Mouse (Mus musculus) lung, embryonic 16.5 days (tissue): Measurements from ENCODE around the gene Gdf10. TPM values are rescaled to one million over a fixed set of nuclear protein-coding genes. Genes with fewer than 3 reads are reported as not detected.

Experiments used
- ATAC-seq: fragments of 200-750 bp; cut with Nextera tagmentation; 2 replicates; pipeline ENCODE4 v1.8.0; 2017; ENCODE audit warnings: low read depth, mild to moderate bottlenecking, moderate library complexity
- H3K27ac ChIP-seq: fragments of 300-500 bp; sonication (generic); 2 replicates; pipeline ENCODE4 v1.5.1; 2014; ENCODE audit warnings: mild to moderate bottlenecking, control low read depth, low read length
- H3K27me3 ChIP-seq: fragments of 300-500 bp; sonication (generic); 2 replicates; pipeline ENCODE4 v1.6.1; 2014; ENCODE audit warnings: low read depth, low read length, mixed read lengths; ENCODE audit not compliant: control insufficient read depth, insufficient read depth
- H3K36me3 ChIP-seq: fragments of 300-500 bp; sonication (generic); 2 replicates; pipeline ENCODE4 v1.6.1; 2014; ENCODE audit warnings: low read length; ENCODE audit not compliant: control insufficient read depth, insufficient read depth
- H3K4me1 ChIP-seq: fragments of 300-500 bp; sonication (generic); replicated peaks from 2 replicates; pipeline ENCODE4 v1.6.1; 2014; ENCODE audit warnings: low read length, mixed read lengths; ENCODE audit not compliant: control insufficient read depth, insufficient read depth
- H3K4me2 ChIP-seq: fragments of 300-500 bp; sonication (generic); 2 replicates; pipeline ENCODE4 v1.6.1; 2014; ENCODE audit warnings: low read depth, low read length, control low read depth
- H3K4me3 ChIP-seq: fragments of 300-500 bp; sonication (generic); 2 replicates; pipeline ENCODE4 v1.5.1; 2014; ENCODE audit warnings: mild to moderate bottlenecking, low read length, control low read depth
- H3K9ac ChIP-seq: fragments of 300-500 bp; sonication (generic); 2 replicates; pipeline ENCODE4 v1.6.1; 2014; ENCODE audit warnings: low read length, control low read depth
- H3K9me3 ChIP-seq: fragments of 300-500 bp; sonication (generic); 2 replicates; pipeline ENCODE4 v1.6.1; 2016; ENCODE audit warnings: low read length; ENCODE audit not compliant: control insufficient read depth
- WGBS: fragments of 180-500 bp; shearing (Covaris S2); extraction: QIAGEN DNeasy Blood & Tissue Kit; methylation state at CpG from one replicate; pipeline ENCODE4 v1.1.7; 2014; 5-methylcytosine and 5-hydroxymethylcytosine counted together
- polyA plus RNA-seq: library from polyadenylated mRNA; unstranded; fragments of >200 nt; fragmentation: Nextera tagmentation; extraction: Ambion mirVana; gene quantifications from 2 replicates; pipeline ENCODE4 v1.2.1, GENCODE M21; 2015

Gene Gdf10
- polyA plus RNA-seq, 1 experiment from 2014 or later, result 7.7 TPM

DNA sequence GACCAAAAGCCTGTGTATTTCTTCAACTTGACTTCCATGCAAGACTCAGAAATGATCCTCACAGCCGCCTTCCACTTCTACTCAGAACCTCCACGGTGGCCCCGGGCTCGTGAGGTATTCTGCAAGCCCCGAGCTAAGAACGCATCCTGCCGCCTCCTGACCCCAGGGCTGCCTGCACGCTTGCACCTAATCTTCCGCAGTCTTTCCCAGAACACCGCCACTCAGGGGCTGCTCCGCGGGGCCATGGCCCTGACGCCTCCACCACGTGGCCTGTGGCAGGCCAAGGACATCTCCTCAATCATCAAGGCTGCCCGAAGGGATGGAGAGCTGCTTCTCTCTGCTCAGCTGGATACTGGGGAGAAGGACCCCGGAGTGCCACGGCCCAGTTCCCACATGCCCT, 8.5 kb downstream of the Gdf10 start:
- Histone ChIP-seq H3K36me3 (no peaks in the 10 kb centered on the region), H3K4me1 (no peaks in the 10 kb centered on the region), H3K27ac (no peak overlapping the region), H3K9me3 (no peaks in the 10 kb centered on the region), H3K27me3 (peaks cover 26% of the 10 kb centered on the region), H3K4me2 (no peak overlapping the region), H3K9ac (no peak overlapping the region), H3K4me3 (no peak overlapping the region)
- ATAC-seq, result no peak
- 27% methylated on average over 17 of the region's 17 CpGs for WGBS

DNA sequence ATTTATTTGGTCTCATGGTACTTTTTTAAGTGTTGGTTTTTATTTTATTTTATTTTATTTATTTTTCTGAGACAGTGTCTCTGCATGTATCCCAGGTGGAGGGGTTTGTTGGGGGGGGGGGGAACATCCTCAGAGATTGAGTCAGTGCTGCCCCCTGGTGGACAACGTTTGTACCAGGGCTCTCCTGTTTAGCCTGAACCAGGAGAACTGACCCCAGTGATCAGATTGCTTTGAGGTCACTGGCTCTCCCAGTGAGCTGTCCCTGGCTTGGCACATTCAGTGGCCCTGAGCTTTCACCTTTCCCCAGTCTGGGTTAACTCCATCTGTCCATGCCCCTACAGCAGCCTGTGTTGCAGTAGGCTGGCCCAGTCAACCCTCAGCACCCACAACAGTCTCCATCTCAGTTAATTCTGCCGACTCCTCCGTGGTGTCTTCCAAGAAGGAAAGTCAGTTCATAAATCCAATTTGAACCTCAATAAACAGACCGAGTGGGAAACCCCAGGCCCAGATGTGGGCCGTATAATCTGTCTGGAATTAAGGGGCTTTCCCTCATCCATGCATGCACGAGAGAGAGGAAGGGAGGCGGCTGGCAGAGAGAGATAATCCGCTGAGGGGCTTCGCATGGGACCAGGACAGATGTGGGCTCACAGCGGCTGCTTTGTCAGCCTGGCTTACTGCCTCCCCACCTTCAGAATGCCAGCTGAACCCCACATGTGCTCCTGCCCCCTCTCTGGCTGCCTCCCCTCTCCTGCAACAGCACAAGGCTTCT, 9.7 kb downstream of the Gdf10 start:
- ATAC-seq, result peak; percentile 41; the same call in 1 of the 2 replicates
- no peak overlapping the region for H3K4me2 ChIP-seq
- H3K4me3 ChIP-seq, result no peak overlapping the region
- no peaks in the 10 kb centered on the region for H3K36me3 ChIP-seq
- no peak overlapping the region for H3K27ac ChIP-seq
- no peaks in the 10 kb centered on the region for H3K4me1 ChIP-seq
- WGBS, result 55% methylated on average over 10 of the region's 10 CpGs
- no peak overlapping the region for H3K9ac ChIP-seq
- no peaks in the 10 kb centered on the region for H3K9me3 ChIP-seq
- H3K27me3 ChIP-seq, result peaks cover 26% of the 10 kb centered on the region

DNA sequence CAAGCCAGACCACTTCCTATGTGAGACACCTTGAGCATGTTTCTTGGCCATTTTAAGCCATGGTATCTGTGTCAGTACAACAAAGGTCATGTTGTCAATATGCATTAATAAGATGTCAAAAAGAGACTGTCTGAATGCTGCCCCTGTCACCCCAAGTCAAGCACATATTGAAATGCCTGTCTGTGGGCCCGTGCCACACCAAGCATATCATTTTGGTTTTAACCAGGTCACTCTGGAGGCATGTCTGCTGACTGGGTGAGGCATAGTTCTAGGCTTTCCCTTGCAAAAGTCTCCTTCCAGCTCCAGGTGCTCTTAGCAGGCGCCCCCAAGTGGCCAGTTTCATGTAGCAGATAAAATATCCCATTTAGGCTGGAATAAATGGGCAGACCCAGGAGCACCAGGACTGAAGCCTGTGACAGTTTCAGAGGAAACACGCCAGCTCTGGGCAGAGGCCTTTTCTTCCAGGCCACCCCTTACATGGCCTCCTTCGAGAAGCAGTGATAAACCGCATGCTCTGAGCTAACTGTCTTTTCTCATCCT, 10.5 kb downstream of the Gdf10 start:
- Histone ChIP-seq H3K36me3 (no peaks in the 10 kb centered on the region), H3K9ac (no peak overlapping the region), H3K4me2 (no peak overlapping the region), H3K4me1 (no peaks in the 10 kb centered on the region), H3K27ac (no peak overlapping the region), H3K27me3 (peaks cover 26% of the 10 kb centered on the region), H3K4me3 (no peak overlapping the region), H3K9me3 (no peaks in the 10 kb centered on the region)
- ATAC-seq, result no peak; the same call in 1 of the 2 replicates
- 35% methylated on average over 5 of the region's 5 CpGs for WGBS

DNA sequence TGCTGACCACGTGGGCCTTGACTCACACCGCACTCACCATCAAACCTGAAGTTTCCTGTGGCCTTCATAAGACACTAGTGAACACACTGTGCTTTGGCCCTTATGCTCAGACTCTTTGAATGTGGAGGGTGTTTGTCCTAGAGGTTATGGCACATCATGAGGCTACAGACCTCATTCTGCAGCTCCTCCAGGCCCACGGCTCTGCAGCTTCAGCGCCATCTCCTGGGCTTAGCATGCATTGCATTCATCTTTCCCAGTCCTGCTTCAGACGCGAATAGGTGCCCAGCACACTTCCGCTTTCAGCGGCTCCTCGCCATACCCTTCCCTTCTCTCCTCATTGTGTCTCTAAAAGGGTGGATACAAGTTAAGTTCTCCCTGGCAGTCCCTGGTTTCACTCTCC, 15.7 kb downstream of the Gdf10 start:
- ATAC-seq, result peak; percentile 45; the same call in 1 of the 2 replicates
- peak overlapping the region; percentile 24; the same call in 1 of the 2 replicates for H3K4me3 ChIP-seq
- H3K27me3 ChIP-seq, result peaks cover 3% of the 10 kb centered on the region; the same call in 1 of the 2 replicates
- peak overlapping the region; percentile 33 for H3K4me2 ChIP-seq
- whole genome bisulfite sequencing, result 31% methylated on average over 9 of the region's 9 CpGs
- H3K9me3 ChIP-seq, result no peaks in the 10 kb centered on the region
- no peaks in the 10 kb centered on the region for H3K36me3 ChIP-seq
- H3K27ac ChIP-seq, result no peak overlapping the region
- H3K9ac ChIP-seq, result 0 out of 2 replicates have a peak overlapping the region, but pooled peaks have one; percentile 37
- no peaks in the 10 kb centered on the region for H3K4me1 ChIP-seq

DNA sequence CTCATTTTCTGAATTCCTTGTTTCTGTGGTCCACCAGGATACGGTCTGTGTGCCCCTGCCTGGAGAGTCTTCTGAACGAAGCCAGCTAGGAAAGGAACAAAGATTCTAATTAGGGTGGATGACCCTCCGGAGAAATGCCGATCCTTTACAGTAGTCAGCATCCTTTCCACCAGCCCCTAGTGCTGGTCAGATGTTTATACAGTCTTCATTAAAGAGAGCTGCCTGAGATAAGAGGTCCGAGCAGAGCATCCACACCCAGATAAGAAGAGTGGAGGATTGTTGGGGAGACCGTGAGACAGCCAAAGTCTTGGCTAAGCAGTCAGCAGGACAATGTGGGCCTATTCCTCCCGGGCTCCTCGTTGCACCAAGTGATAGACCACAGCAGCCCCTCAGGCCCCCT, 17.4 kb downstream of the Gdf10 start, which contains the start of gene Gdf2:
Gdf2 (plus strand) TSS at position 301 of the 400 bp plus-strand sequence.
- 26% methylated on average over 8 of the region's 8 CpGs for WGBS

DNA sequence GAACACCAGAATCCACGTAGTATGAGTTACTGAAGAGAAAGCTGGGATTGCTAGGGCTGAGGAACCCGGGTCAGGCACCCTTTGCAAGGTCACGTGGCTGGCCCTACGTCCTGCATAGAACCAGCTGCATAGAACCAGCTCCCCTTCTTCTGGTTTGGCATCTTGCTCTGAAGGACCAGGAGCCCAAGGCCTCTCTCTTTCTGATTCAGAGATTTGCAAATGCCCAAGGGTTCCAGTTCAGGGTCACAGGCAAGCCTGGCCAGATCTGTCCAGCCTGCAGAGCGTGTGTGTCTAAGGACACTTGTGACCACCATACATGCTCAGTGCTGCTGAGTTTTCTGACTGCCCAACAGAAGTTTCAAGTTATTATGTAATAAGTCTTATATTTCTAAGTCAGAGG, 18.8 kb downstream of the Gdf10 start:
- no peak for ATAC-seq
- Histone ChIP-seq H3K4me2 (no peak overlapping the region), H3K27me3 (no peaks in the 10 kb centered on the region), H3K36me3 (no peaks in the 10 kb centered on the region), H3K9me3 (no peaks in the 10 kb centered on the region), H3K27ac (no peak overlapping the region), H3K9ac (no peak overlapping the region), H3K4me1 (no peaks in the 10 kb centered on the region), H3K4me3 (no peak overlapping the region)
- WGBS, result 58% methylated on average over 5 of the region's 5 CpGs

More for the DNA sequence above, 17.4 kb downstream of the Gdf10 start, which contains the start of gene Gdf2:
- H3K4me3 ChIP-seq, result no peak within 1 kb of the TSS
- H3K36me3 ChIP-seq, result no peaks in the 10 kb centered on the region
- no peaks in the 10 kb centered on the region for H3K9me3 ChIP-seq
- H3K4me1 ChIP-seq, result no peaks in the 10 kb centered on the region
- H3K27me3 ChIP-seq, result no peaks in the 10 kb centered on the region; the same call in 1 of the 2 replicates
- no peak for ATAC-seq
- no peak within 1 kb of the TSS for H3K4me2 ChIP-seq
- H3K9ac ChIP-seq, result no peak within 1 kb of the TSS
- no peak within 1 kb of the TSS for H3K27ac ChIP-seq

DNA sequence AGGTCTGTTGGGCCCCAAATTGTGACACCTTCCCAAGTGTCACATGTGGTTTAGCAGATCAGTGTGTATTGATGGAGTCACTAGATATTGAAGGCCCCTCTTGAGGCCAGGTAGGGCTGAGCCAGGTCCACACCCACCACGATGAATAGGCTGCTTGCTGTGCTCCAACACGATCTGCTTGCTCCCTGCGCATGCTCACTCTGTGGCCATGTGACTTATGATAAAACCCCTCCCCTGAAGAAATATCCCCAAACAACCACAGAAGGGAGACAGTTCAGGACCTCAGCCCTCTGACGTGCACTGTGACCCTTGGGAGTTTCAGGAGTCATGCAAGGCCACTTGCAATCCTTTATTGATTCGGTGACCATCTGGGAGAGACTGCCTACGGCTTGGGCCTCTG, 22.7 kb downstream of the Gdf10 start:
- Histone ChIP-seq H3K4me1 (no peaks in the 10 kb centered on the region), H3K27ac (no peak overlapping the region), H3K9ac (no peak overlapping the region), H3K4me2 (no peak overlapping the region), H3K4me3 (no peak overlapping the region), H3K27me3 (no peaks in the 10 kb centered on the region), H3K9me3 (no peaks in the 10 kb centered on the region), H3K36me3 (no peaks in the 10 kb centered on the region)
- WGBS, result 62% methylated on average over 6 of the region's 6 CpGs
- no peak for ATAC-seq

DNA sequence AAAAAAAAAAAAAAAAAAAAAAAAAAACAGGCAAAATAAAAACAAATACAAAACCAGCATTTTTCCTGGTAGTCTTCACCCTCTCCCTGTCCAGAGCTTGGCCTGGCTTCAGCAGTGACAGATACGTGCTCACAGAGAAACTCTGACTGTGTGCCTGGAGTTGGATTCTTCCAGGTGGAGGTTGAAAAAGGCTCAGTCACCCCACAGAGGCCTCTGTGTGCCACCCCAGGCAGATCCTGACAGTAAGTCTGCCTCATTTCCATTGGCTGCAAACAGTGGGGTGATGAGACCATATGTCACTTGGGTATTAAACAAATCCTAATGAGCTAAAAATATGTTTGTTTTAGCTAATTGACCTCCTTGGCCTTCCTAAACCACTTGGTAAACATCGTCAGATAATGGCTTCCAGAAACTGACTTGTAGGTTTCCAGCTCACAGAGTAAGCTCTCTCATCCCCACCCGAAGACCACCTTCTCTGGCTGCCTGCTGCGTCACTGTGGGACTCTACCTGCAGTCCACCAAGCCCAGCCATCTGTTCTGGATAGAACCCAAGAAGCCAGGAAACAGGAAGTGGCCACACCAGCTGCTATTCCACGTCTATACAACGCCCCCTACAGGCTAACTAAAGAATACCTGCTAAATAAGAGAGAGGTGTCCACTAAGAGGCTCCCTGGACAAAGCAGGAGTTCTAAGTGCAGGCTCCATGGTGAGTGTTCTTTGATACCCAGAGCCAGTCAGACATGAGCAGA, 29.0 kb downstream of the Gdf10 start:
- no peak for ATAC-seq
- Histone ChIP-seq H3K9ac (no peak overlapping the region), H3K9me3 (no peaks in the 10 kb centered on the region), H3K4me1 (no peaks in the 10 kb centered on the region), H3K36me3 (no peaks in the 10 kb centered on the region), H3K4me2 (no peak overlapping the region), H3K4me3 (no peak overlapping the region), H3K27me3 (no peaks in the 10 kb centered on the region), H3K27ac (no peak overlapping the region)
- WGBS, result 32% methylated on average over 6 of the region's 6 CpGs

DNA sequence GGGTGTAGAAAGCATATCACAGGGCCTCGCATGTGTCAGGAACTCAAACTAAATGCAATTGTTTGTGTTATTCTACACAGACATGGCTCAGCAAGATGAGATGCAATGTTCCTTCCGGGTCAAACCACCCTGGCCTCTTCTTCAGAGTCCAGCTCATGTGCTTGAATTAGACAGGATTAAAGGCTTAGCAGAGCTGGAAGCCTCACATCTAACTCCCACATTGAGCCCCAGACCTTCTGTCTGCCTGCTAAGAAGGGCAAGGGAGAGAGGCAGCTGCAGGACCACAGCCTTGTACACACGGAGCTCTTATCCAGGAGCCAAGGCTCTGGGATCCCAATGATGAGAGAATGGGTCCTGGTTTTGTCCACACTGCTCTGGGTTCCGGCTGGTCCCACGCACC, 30.4 kb downstream of the Gdf10 start, which contains the start of gene Rbp3:
Rbp3 (plus strand) TSS at position 243 of the 400 bp plus-strand sequence.
- Histone ChIP-seq H3K36me3 (no peaks in the 10 kb centered on the region), H3K4me1 (no peaks in the 10 kb centered on the region), H3K4me3 (no peak within 1 kb of the TSS), H3K27ac (no peak within 1 kb of the TSS), H3K9me3 (no peaks in the 10 kb centered on the region), H3K27me3 (no peaks in the 10 kb centered on the region), H3K9ac (no peak within 1 kb of the TSS), H3K4me2 (no peak within 1 kb of the TSS)
- WGBS, result 86% methylated on average over 5 of the region's 5 CpGs
- no peak for ATAC-seq
